Comparison of ENCODE assay signal across 10 mouse cellular contexts in genomic region chr2:179766664-179767526, GRCm38 (mm10).
DNase-seq lines count a peak whose midpoint lies in the region; ATAC-seq lines count a peak whose summit lies in the region.
"Had no signal": no experiment of that assay in that cellular context is flagged by ENCODE, and none has a peak within 500 bp of the region (broad histone marks: within the 10 kb centered on the region; RNA-seq: fewer than 3 reads in every experiment).

No protein-coding gene starts in this region.

- ATAC-seq in midbrain, embryonic 16.5 days, result peak; percentile 39; the same call in 1 of the 2 replicates

- no peak for DNase-seq in heart, embryonic 10.5 days (ENCODE audit: low spot score)
- DNase-seq in heart, postnatal 4 days, result no peak
- DNase-seq in fat pad, adult 2 months (ENCODE audit: extremely low read depth, low read depth, low spot score), result peak; percentile 10
- peak; percentile 47 for DNase-seq in kidney, adult 9 months
- no peak for DNase-seq in layer of hippocampus, postnatal 36 days
- no peak for DNase-seq in layer of hippocampus, adult 9-11 months
- DNase-seq in adrenal gland, postnatal 25 days, result no peak

- H3K4me1 ChIP-seq in heart, embryonic 10.5 days, result peaks cover 55% of the 10 kb centered on the region
- H3K4me1 ChIP-seq in midbrain, embryonic 16.5 days (ENCODE audit: control insufficient read depth, insufficient read depth, low read length), result peaks cover 26% of the 10 kb centered on the region

- H3K4me3 ChIP-seq in heart, embryonic 10.5 days, result peak overlapping the region; percentile 35
- H3K4me3 ChIP-seq in midbrain, embryonic 16.5 days (ENCODE audit: low read depth, low read length), result no peak overlapping the region
- H3K4me3 ChIP-seq: myocyte had no signal

- peaks cover 43% of the 10 kb centered on the region for H3K27me3 ChIP-seq in heart, embryonic 10.5 days (ENCODE audit: insufficient read depth, poor library complexity, severe bottlenecking)
- H3K27me3 ChIP-seq in midbrain, embryonic 16.5 days (ENCODE audit: control insufficient read depth, insufficient read depth, low read depth, low read length), result no peaks in the 10 kb centered on the region; the same call in 1 of the 2 replicates

- peak overlapping the region; percentile 56; the same call in 1 of the 2 replicates for H3K27ac ChIP-seq in heart, embryonic 10.5 days
- H3K27ac ChIP-seq in midbrain, embryonic 16.5 days (ENCODE audit: low read length), result no peak overlapping the region

- no peaks in the 10 kb centered on the region for H3K36me3 ChIP-seq in heart, embryonic 10.5 days
- no peaks in the 10 kb centered on the region for H3K36me3 ChIP-seq in midbrain, embryonic 16.5 days (ENCODE audit: control insufficient read depth, insufficient read depth, low read length)

- H3K9me3 ChIP-seq in heart, embryonic 10.5 days, result no peaks in the 10 kb centered on the region
- no peaks in the 10 kb centered on the region for H3K9me3 ChIP-seq in midbrain, embryonic 16.5 days (replicated peaks; ENCODE audit: control insufficient read depth, low read length, poor library complexity, severe bottlenecking)

- H3K4me2 ChIP-seq in midbrain, embryonic 16.5 days (ENCODE audit: low read length), result peak overlapping the region; percentile 1; the same call in 1 of the 2 replicates
- H3K4me2 ChIP-seq: liver, embryonic 11.5 days had no signal

- no peak overlapping the region for H3K9ac ChIP-seq in midbrain, embryonic 16.5 days (ENCODE audit: low read depth, low read length)

- WGBS in heart, embryonic 10.5 days, result 20% methylated on average over 16 of the region's 16 CpGs
- WGBS in midbrain, embryonic 16.5 days, result 17% methylated on average over 16 of the region's 16 CpGs

Comparison
In these comparisons a context has a peak if more than half of its experiments do, and no peak if none do; other contexts are left out.
1. DNase-seq: peak in fat pad, adult 2 months (single experiment) and kidney, adult 9 months (single experiment); none in heart, embryonic 10.5 days (single experiment), heart, postnatal 4 days (single experiment), layer of hippocampus, postnatal 36 days (0 of 2), layer of hippocampus, adult 9-11 months (single experiment) and adrenal gland, postnatal 25 days (single experiment).